Mouse (Mus musculus) liver, embryonic 14.5 days (tissue): Measurements from ENCODE around the gene Gm42674.

Experiments
- CTCF ChIP-seq: IDR thresholded peaks from 2 replicates; pipeline ENCODE4 v1.5.1; 2016; ENCODE audit warnings: antibody characterized with exemption, low read depth, control low read depth
- EP300 ChIP-seq: IDR thresholded peaks from 2 replicates; pipeline ENCODE4 v1.6.1; 2016; ENCODE audit warnings: antibody characterized with exemption, low read depth

- TF ChIP-seq EP300, result no peak
- no peak for TF ChIP-seq CTCF
Observed at GRCm38 (mm10) chr3:90608223-90608622, 6.5 kb downstream of the Gm42674 start, which contains the start of gene S100a5.
